Mouse (Mus musculus) heart, adult 2 months (tissue): Measurements from ENCODE around the gene Gpr15. TPM values are rescaled to one million over a fixed set of nuclear protein-coding genes. Genes with fewer than 3 reads are reported as not detected.

Experiments
- DNase-seq, 2 experiments: peaks; one replicate each; pipeline ENCODE4 v3.0.0; 2021
- H3K27ac ChIP-seq: fragments of 200-600 bp; 2 replicates; pipeline ENCODE4 v1.8.1; 2022
- H3K27me3 ChIP-seq: fragments of 200-500 bp; 2 replicates; pipeline ENCODE4 v1.6.1; 2012; ENCODE audit warnings: mild to moderate bottlenecking, low read length, inconsistent platforms, mixed read lengths; ENCODE audit not compliant: control insufficient read depth, insufficient read depth
- H3K36me3 ChIP-seq: fragments of 200-500 bp; 2 replicates; pipeline ENCODE4 v1.6.1; 2012; ENCODE audit warnings: low read length, inconsistent platforms; ENCODE audit not compliant: control insufficient read depth, insufficient read depth
- H3K4me1 ChIP-seq: fragments of 200-500 bp; 2 replicates; pipeline ENCODE4 v1.6.1; 2011; ENCODE audit warnings: low read length; ENCODE audit not compliant: control insufficient read depth, insufficient read depth
- H3K4me3 ChIP-seq: fragments of 200-600 bp; 2 replicates; pipeline ENCODE4 v1.8.1; 2022
- H3K79me2 ChIP-seq: fragments of 200-500 bp; replicated peaks from 2 replicates; pipeline ENCODE4 v1.6.1; 2012; ENCODE audit warnings: mild to moderate bottlenecking, inconsistent platforms, low read length, moderate library complexity, mixed read lengths; ENCODE audit not compliant: control insufficient read depth, insufficient read depth
- H3K9ac ChIP-seq: fragments of 200-500 bp; 2 replicates; pipeline ENCODE4 v1.6.1; 2012; ENCODE audit warnings: low read depth, mild to moderate bottlenecking, control low read depth, inconsistent platforms, low read length, mixed read lengths
- CTCF ChIP-seq: fragments of 200-600 bp; IDR thresholded peaks from 2 replicates; pipeline ENCODE4 v1.8.1; 2022; ENCODE audit warnings: antibody characterized with exemption, mild to moderate bottlenecking, moderate library complexity
- EP300 ChIP-seq: fragments of 200-500 bp; IDR thresholded peaks from 2 replicates; pipeline ENCODE4 v1.6.1; 2011; ENCODE audit warnings: low read depth, low read length, control low read depth; ENCODE audit not compliant: insufficient read depth
- POLR2A ChIP-seq: fragments of 200-500 bp; IDR thresholded peaks from 2 replicates; pipeline ENCODE4 v1.6.1; 2011; ENCODE audit warnings: mild to moderate bottlenecking, low read depth, low read length, control low read depth; ENCODE audit not compliant: insufficient read depth
- WGBS: fragments of 180-500 bp; shearing (Covaris S2); methylation state at CpG from one replicate; pipeline ENCODE4 v1.1.7; 2018; 5-methylcytosine and 5-hydroxymethylcytosine counted together
- intact Hi-C: fragments of 180-260 bp; cut with DNase I; formaldehyde crosslinking; loops from one replicate; pipeline ENCODE4 v1.15.1; 2025
- polyA plus RNA-seq: library from polyadenylated mRNA; depleted of rRNA; stranded (reverse); fragments of >200 nt; gene quantifications from 2 replicates; pipeline ENCODE4 v1.2.3, GENCODE M21; 2012
- total RNA-seq, 2 experiments: library from RNA; stranded (reverse); gene quantifications; 2 replicates each; pipeline ENCODE4 v1.2.3; 2021

Gpr15 gene
- total and polyA plus RNA-seq, 3 experiments: 0.08 TPM; not detected in 2

GRCm38 (mm10) chr16:58700816-58701424 lies 17.9 kb downstream of the Gpr15 start:
- TF ChIP-seq CTCF: no peak

GRCm38 (mm10) chr16:58700174-58700573 lies 18.7 kb downstream of the Gpr15 start:
- Histone ChIP-seq H3K36me3 (peaks cover 12% of the 10 kb centered on the region), H3K27ac (no peak overlapping the region), H3K4me1 (peaks cover 5% of the 10 kb centered on the region; the same call in 1 of the 2 replicates), H3K4me3 (no peak overlapping the region), H3K9ac (no peak overlapping the region), H3K79me2 (no peaks in the 10 kb centered on the region), H3K27me3 (no peaks in the 10 kb centered on the region)
- intact Hi-C loops: no loop called here
- no peak for DNase-seq
- 82% methylated on average over 6 of the region's 6 CpGs for whole genome bisulfite sequencing
- TF ChIP-seq CTCF (no peak), POLR2A (no peak), EP300 (no peak)

More at GRCm38 (mm10) chr16:58700816-58701424, 17.9 kb downstream of the Gpr15 start:
- H3K79me2 ChIP-seq: no peaks in the 10 kb centered on the region
- H3K27ac ChIP-seq: no peak overlapping the region
- 78% methylated on average over 12 of the region's 12 CpGs for WGBS
- DNase-seq: no peak
- no peak overlapping the region for H3K4me3 ChIP-seq
- H3K27me3 ChIP-seq: no peaks in the 10 kb centered on the region
- intact Hi-C loops: no loop called here
- peaks cover 12% of the 10 kb centered on the region for H3K36me3 ChIP-seq
- peaks cover 5% of the 10 kb centered on the region; the same call in 1 of the 2 replicates for H3K4me1 ChIP-seq
- H3K9ac ChIP-seq: no peak overlapping the region

GRCm38 (mm10) chr16:58697261-58697660 lies 21.6 kb downstream of the Gpr15 start:
- no peak for DNase-seq
- WGBS: 100% methylated on average over 1 of the region's 1 CpGs
- H3K27me3 ChIP-seq: no peaks in the 10 kb centered on the region
- no peak overlapping the region for H3K27ac ChIP-seq
- no peak overlapping the region for H3K4me3 ChIP-seq
- intact Hi-C loops: no loop called here
- H3K79me2 ChIP-seq: no peaks in the 10 kb centered on the region
- no peak overlapping the region for H3K9ac ChIP-seq
- TF ChIP-seq CTCF (no peak), EP300 (no peak), POLR2A (no peak)
- no peaks in the 10 kb centered on the region for H3K4me1 ChIP-seq
- H3K36me3 ChIP-seq: no peaks in the 10 kb centered on the region

- intact Hi-C loops: no loop called here
- no peak for DNase-seq
- Histone ChIP-seq H3K36me3 (no peaks in the 10 kb centered on the region), H3K79me2 (no peaks in the 10 kb centered on the region), H3K27ac (no peak overlapping the region), H3K4me1 (no peaks in the 10 kb centered on the region), H3K9ac (no peak overlapping the region), H3K27me3 (no peaks in the 10 kb centered on the region), H3K4me3 (no peak overlapping the region)
- no peak for TF ChIP-seq EP300
- TF ChIP-seq CTCF: no peak
- TF ChIP-seq POLR2A: no peak
- 84% methylated on average over 3 of the region's 3 CpGs for WGBS
These were observed 22.1 kb downstream of the Gpr15 start for GRCm38 (mm10) chr16:58696796-58697195.

- Histone ChIP-seq H3K27ac (no peak overlapping the region), H3K27me3 (no peaks in the 10 kb centered on the region), H3K79me2 (no peaks in the 10 kb centered on the region), H3K9ac (no peak overlapping the region), H3K36me3 (no peaks in the 10 kb centered on the region), H3K4me3 (no peak overlapping the region), H3K4me1 (peaks cover 2% of the 10 kb centered on the region)
- 89% methylated on average over 5 of the region's 5 CpGs for WGBS
- TF ChIP-seq CTCF (no peak), POLR2A (no peak), EP300 (no peak)
- intact Hi-C loops: no loop called here
- DNase-seq: no peak
These were observed 24.8 kb downstream of the Gpr15 start for GRCm38 (mm10) chr16:58694091-58694490.

DNA sequence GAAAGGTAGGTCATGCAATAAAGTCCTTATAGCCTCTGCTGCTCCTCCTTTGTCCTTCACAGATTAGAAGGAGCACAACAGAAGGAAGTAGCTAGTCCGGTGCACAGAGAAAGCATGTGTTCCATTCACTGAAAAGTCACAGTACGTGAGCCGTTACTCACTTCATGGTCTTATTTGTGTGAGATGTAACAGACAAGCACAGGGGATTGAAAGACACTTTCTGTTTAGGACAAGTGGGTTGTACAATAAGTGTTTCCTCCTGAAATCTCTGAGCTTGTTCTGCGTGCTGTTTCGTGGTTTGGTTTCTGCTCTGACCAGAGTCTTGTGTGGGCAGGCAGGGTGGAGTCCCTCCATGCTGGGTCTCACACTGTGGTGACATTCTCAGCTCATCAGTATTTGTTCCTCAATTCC lies 28.5 kb downstream of the Gpr15 start:
- 49% methylated on average over 5 of the region's 5 CpGs for WGBS
- H3K4me1 ChIP-seq: peaks cover 4% of the 10 kb centered on the region
- no peak overlapping the region for H3K27ac ChIP-seq
- no peak for DNase-seq
- no peaks in the 10 kb centered on the region for H3K36me3 ChIP-seq
- H3K79me2 ChIP-seq: no peaks in the 10 kb centered on the region
- H3K9ac ChIP-seq: no peak overlapping the region
- TF ChIP-seq CTCF (no peak), EP300 (no peak), POLR2A (no peak)
- intact Hi-C loops: no loop called here
- no peak overlapping the region for H3K4me3 ChIP-seq
- H3K27me3 ChIP-seq: no peaks in the 10 kb centered on the region
